Mouse (Mus musculus): ENCODE data around the gene Cotl1. TPM values are rescaled to one million over a fixed set of nuclear protein-coding genes. Genes with fewer than 3 reads are reported as not detected.

Gene Cotl1
- total and polyA plus RNA-seq, 2 experiments: 12.4 to 40.3 TPM

- Histone ChIP-seq H3K27ac (replicated peaks; ENCODE audit: insufficient read depth, low read depth, low read length) (peak overlapping the region; percentile 24), H3K27me3 (ENCODE audit: control insufficient read depth, insufficient read depth, low read length) (no peaks in the 10 kb centered on the region), H3K36me3 (ENCODE audit: control insufficient read depth, insufficient read depth, low read length) (no peaks in the 10 kb centered on the region), H3K9ac (ENCODE audit: low read depth, low read length) (no peak overlapping the region), H3K4me1 (ENCODE audit: control insufficient read depth, insufficient read depth, low read length) (peaks cover 10% of the 10 kb centered on the region), H3K79me2 (ENCODE audit: control insufficient read depth, insufficient read depth, low read length) (no peaks in the 10 kb centered on the region), H3K4me3 (ENCODE audit: insufficient read depth, low read depth, low read length) (peak overlapping the region; percentile 20)
- no peak for TF ChIP-seq POLR2A (IDR thresholded peaks at IDR 0.05; ENCODE audit: extremely low read depth, insufficient read depth, low read length)
- no peak for TF ChIP-seq CTCF (IDR thresholded peaks at IDR 0.05; ENCODE audit: low read depth, low read length)
- no peak for DNase-seq (ENCODE audit: extremely low read depth, low read depth, low spot score)
- WGBS: 52% methylated on average over 19 of the region's 19 CpGs
These were observed 2.0 kb downstream of the Cotl1 start for GRCm38 (mm10) chr8:119838100-119838982.

GRCm38 (mm10) chr8:119837553-119838071 is 2.7 kb downstream of the Cotl1 start:
- no peak for TF ChIP-seq POLR2A (IDR thresholded peaks at IDR 0.05; ENCODE audit: extremely low read depth, insufficient read depth, low read length)
- TF ChIP-seq CTCF (IDR thresholded peaks at IDR 0.05; ENCODE audit: low read depth, low read length): no peak
- DNase-seq (ENCODE audit: extremely low read depth, low read depth, low spot score): no peak
- H3K27me3 ChIP-seq (ENCODE audit: control insufficient read depth, insufficient read depth, low read length): no peaks in the 10 kb centered on the region
- peak overlapping the region; percentile 24; the same call in 1 of the 2 replicates for H3K27ac ChIP-seq (replicated peaks; ENCODE audit: insufficient read depth, low read depth, low read length)
- no peaks in the 10 kb centered on the region for H3K36me3 ChIP-seq (ENCODE audit: control insufficient read depth, insufficient read depth, low read length)
- H3K4me3 ChIP-seq (ENCODE audit: insufficient read depth, low read depth, low read length): peak overlapping the region; percentile 20; the same call in 1 of the 2 replicates
- H3K79me2 ChIP-seq (ENCODE audit: control insufficient read depth, insufficient read depth, low read length): no peaks in the 10 kb centered on the region
- WGBS: 50% methylated on average over 10 of the region's 10 CpGs
- H3K4me1 ChIP-seq (ENCODE audit: control insufficient read depth, insufficient read depth, low read length): peaks cover 11% of the 10 kb centered on the region
- H3K9ac ChIP-seq (ENCODE audit: low read depth, low read length): 0 out of 2 replicates have a peak overlapping the region, but pooled peaks have one; percentile 8

GRCm38 (mm10) chr8:119836831-119837230 is 3.5 kb downstream of the Cotl1 start:
- WGBS: 82% methylated on average over 4 of the region's 4 CpGs
- DNase-seq (ENCODE audit: extremely low read depth, low read depth, low spot score): no peak
- Histone ChIP-seq H3K36me3 (ENCODE audit: control insufficient read depth, insufficient read depth, low read length) (no peaks in the 10 kb centered on the region), H3K79me2 (ENCODE audit: control insufficient read depth, insufficient read depth, low read length) (no peaks in the 10 kb centered on the region; the same call in 1 of the 2 replicates), H3K9ac (ENCODE audit: low read depth, low read length) (no peak overlapping the region), H3K27me3 (ENCODE audit: control insufficient read depth, insufficient read depth, low read length) (no peaks in the 10 kb centered on the region), H3K4me1 (ENCODE audit: control insufficient read depth, insufficient read depth, low read length) (peaks cover 12% of the 10 kb centered on the region), H3K27ac (replicated peaks; ENCODE audit: insufficient read depth, low read depth, low read length) (no peak overlapping the region), H3K4me3 (ENCODE audit: insufficient read depth, low read depth, low read length) (no peak overlapping the region)
- TF ChIP-seq POLR2A (IDR thresholded peaks at IDR 0.05; ENCODE audit: extremely low read depth, insufficient read depth, low read length) (no peak), CTCF (IDR thresholded peaks at IDR 0.05; ENCODE audit: low read depth, low read length) (no peak)

- no peak overlapping the region for H3K27ac ChIP-seq (replicated peaks; ENCODE audit: insufficient read depth, low read depth, low read length)
- H3K79me2 ChIP-seq (ENCODE audit: control insufficient read depth, insufficient read depth, low read length): no peaks in the 10 kb centered on the region; the same call in 1 of the 2 replicates
- TF ChIP-seq POLR2A (IDR thresholded peaks at IDR 0.05; ENCODE audit: extremely low read depth, insufficient read depth, low read length) (no peak), CTCF (IDR thresholded peaks at IDR 0.05; ENCODE audit: low read depth, low read length) (no peak)
- 64% methylated on average over 5 of the region's 5 CpGs for WGBS
- no peaks in the 10 kb centered on the region for H3K27me3 ChIP-seq (ENCODE audit: control insufficient read depth, insufficient read depth, low read length)
- H3K4me1 ChIP-seq (ENCODE audit: control insufficient read depth, insufficient read depth, low read length): peaks cover 15% of the 10 kb centered on the region
- no peaks in the 10 kb centered on the region for H3K36me3 ChIP-seq (ENCODE audit: control insufficient read depth, insufficient read depth, low read length)
- no peak overlapping the region for H3K9ac ChIP-seq (ENCODE audit: low read depth, low read length)
- H3K4me3 ChIP-seq (ENCODE audit: insufficient read depth, low read depth, low read length): no peak overlapping the region
- DNase-seq (ENCODE audit: extremely low read depth, low read depth, low spot score): peak; percentile 46
These were observed 5.1 kb downstream of the Cotl1 start for GRCm38 (mm10) chr8:119835270-119835669.

GRCm38 (mm10) chr8:119834676-119835075 is 5.7 kb downstream of the Cotl1 start:
- WGBS: 68% methylated on average over 6 of the region's 6 CpGs
- no peaks in the 10 kb centered on the region for H3K36me3 ChIP-seq (ENCODE audit: control insufficient read depth, insufficient read depth, low read length)
- H3K27me3 ChIP-seq (ENCODE audit: control insufficient read depth, insufficient read depth, low read length): no peaks in the 10 kb centered on the region
- peak; percentile 73 for DNase-seq (ENCODE audit: extremely low read depth, low read depth, low spot score)
- no peak overlapping the region for H3K9ac ChIP-seq (ENCODE audit: low read depth, low read length)
- H3K4me1 ChIP-seq (ENCODE audit: control insufficient read depth, insufficient read depth, low read length): peaks cover 15% of the 10 kb centered on the region
- H3K27ac ChIP-seq (replicated peaks; ENCODE audit: insufficient read depth, low read depth, low read length): no peak overlapping the region
- TF ChIP-seq CTCF (IDR thresholded peaks at IDR 0.05; ENCODE audit: low read depth, low read length) (no peak), POLR2A (IDR thresholded peaks at IDR 0.05; ENCODE audit: extremely low read depth, insufficient read depth, low read length) (no peak)
- no peak overlapping the region for H3K4me3 ChIP-seq (ENCODE audit: insufficient read depth, low read depth, low read length)
- no peaks in the 10 kb centered on the region; the same call in 1 of the 2 replicates for H3K79me2 ChIP-seq (ENCODE audit: control insufficient read depth, insufficient read depth, low read length)
